Mouse (Mus musculus) left cerebral cortex, postnatal 25 days (tissue): Measurements from ENCODE around the gene Tpgs1. TPM values are rescaled to one million over a fixed set of nuclear protein-coding genes. Genes with fewer than 3 reads are reported as not detected.

Experiments used
- DNase-seq, 2 experiments: peaks; one replicate each; pipeline ENCODE4 v3.0.0; 2022; ENCODE audit warnings: low spot score in 2 of 2, mixed read lengths in 1 of 2
- intact Hi-C: fragments of 180-260 bp; cut with DNase I; formaldehyde crosslinking; loops from one replicate; pipeline ENCODE4 v1.15.1; 2025
- total RNA-seq, 2 experiments: library from RNA; stranded (reverse); gene quantifications; 2 replicates each; pipeline ENCODE4 v1.2.3; 2021

Gene Tpgs1
- total RNA-seq, 2 experiments from 2014 or later, result 82.0 to 82.8 TPM

- no peak for DNase-seq
Observed at GRCm38 (mm10) chr10:79706406-79707094, 37.4 kb downstream of the Tpgs1 start.

GRCm38 (mm10) chr10:79707162-79707561, 38.0 kb downstream of the Tpgs1 start:
- intact Hi-C loops, result no loop called here
- DNase-seq, result no peak

More at GRCm38 (mm10) chr10:79706406-79707094, 37.4 kb downstream of the Tpgs1 start:
- intact Hi-C loops, result no loop called here

- intact Hi-C loops, result no loop called here
- DNase-seq, result no peak
Observed at GRCm38 (mm10) chr10:79707759-79708158, 38.6 kb downstream of the Tpgs1 start.

- intact Hi-C loops, result no loop called here
- DNase-seq, result no peak
Observed at GRCm38 (mm10) chr10:79708668-79709067, 39.5 kb downstream of the Tpgs1 start.

GRCm38 (mm10) chr10:79709307-79709706, 40.1 kb downstream of the Tpgs1 start:
- no peak for DNase-seq
- intact Hi-C loops, result no loop called here

GRCm38 (mm10) chr10:79712029-79712428, 42.9 kb downstream of the Tpgs1 start:
- intact Hi-C loops, result no loop called here
- DNase-seq, result no peak

- intact Hi-C loops, result no loop called here
- DNase-seq, result peak; percentile 73 to 84
Observed at GRCm38 (mm10) chr10:79712499-79713126, 43.4 kb downstream of the Tpgs1 start.

GRCm38 (mm10) chr10:79713163-79713562, 44.0 kb downstream of the Tpgs1 start:
- intact Hi-C loops, result no loop called here
- DNase-seq, result no peak

- DNase-seq, result no peak
- intact Hi-C loops, result no loop called here
Observed at GRCm38 (mm10) chr10:79714996-79715395, 45.8 kb downstream of the Tpgs1 start.

GRCm38 (mm10) chr10:79716254-79716987, 47.3 kb downstream of the Tpgs1 start, which contains the start of gene Hcn2:
Gene Hcn2, plus strand, starts transcription at chr10:79716634.
- intact Hi-C loops, result no loop called here
- no peak for DNase-seq

- intact Hi-C loops, result no loop called here
- peak; percentile 61 to 66 for DNase-seq
Observed at GRCm38 (mm10) chr10:79716988-79717355, 47.8 kb downstream of the Tpgs1 start.

- DNase-seq, result no peak
Observed at GRCm38 (mm10) chr10:79717640-79718357, 48.6 kb downstream of the Tpgs1 start.

GRCm38 (mm10) chr10:79721089-79721488, 51.9 kb downstream of the Tpgs1 start:
- no peak for DNase-seq
- intact Hi-C loops, result loop anchor here (5.0 kb wide), 1 partner anchor 101 kb away; the partner anchor contains the start of gene Misp

More at GRCm38 (mm10) chr10:79717640-79718357, 48.6 kb downstream of the Tpgs1 start:
- intact Hi-C loops, result no loop called here

GRCm38 (mm10) chr10:79723047-79723446, 53.9 kb downstream of the Tpgs1 start:
- DNase-seq, result no peak
- intact Hi-C loops, result loop anchor here (5.0 kb wide), 1 partner anchor 99 kb away; the partner anchor contains the start of gene Misp

GRCm38 (mm10) chr10:79723692-79724091, 54.5 kb downstream of the Tpgs1 start:
- intact Hi-C loops, result loop anchor here (5.0 kb wide), 1 partner anchor 99 kb away; the partner anchor contains the start of gene Misp

More at GRCm38 (mm10) chr10:79723692-79724091, 54.5 kb downstream of the Tpgs1 start:
- no peak for DNase-seq

Other genes with a start within 250 kb of the Tpgs1 start
- not detected for gene Vmn2r83, start 200.6 kb upstream of the Tpgs1 start, total RNA-seq
- gene Plpp2, start 135.6 kb upstream of the Tpgs1 start, total RNA-seq, result 1 to 10 TPM; 2.3 to 4.3 TPM
- gene Mier2, start 114.2 kb upstream of the Tpgs1 start, total RNA-seq, result 10 to 100 TPM; 48.2 to 48.4 TPM
- gene Theg, start 82.0 kb upstream of the Tpgs1 start, total RNA-seq, result not detected
- 10 to 100 TPM; 15.2 to 18.6 TPM for gene C2cd4c, start 55.3 kb upstream of the Tpgs1 start, total RNA-seq
- gene Shc2, start 31.5 kb upstream of the Tpgs1 start, total RNA-seq, result 10 to 100 TPM; 42.2 to 44.4 TPM
- under 1 TPM; 0.34 to 0.57 TPM for gene Odf3l2, start 23.6 kb upstream of the Tpgs1 start, total RNA-seq
- gene Madcam1, start 4.8 kb upstream of the Tpgs1 start, total RNA-seq, result not detected
- 10 to 100 TPM; 75.9 to 78.0 TPM for gene Cdc34, start 12.8 kb downstream of the Tpgs1 start, total RNA-seq
- gene Gzmm, start 19.7 kb downstream of the Tpgs1 start, total RNA-seq, result 1 to 10 TPM; 1.5 to 2.4 TPM
- 100 to 1,000 TPM; 650 to 673 TPM for gene Bsg, start 35.1 kb downstream of the Tpgs1 start, total RNA-seq
- gene Hcn2, start 47.3 kb downstream of the Tpgs1 start, total RNA-seq, result 100 to 1,000 TPM; 111 to 123 TPM
- 10 to 100 TPM; 42.1 to 45.7 TPM for gene Polrmt, start 77.2 kb downstream of the Tpgs1 start, total RNA-seq
- gene Fgf22, start 85.7 kb downstream of the Tpgs1 start, total RNA-seq, result 1 to 10 TPM; 2.8 to 4.0 TPM
- 10 to 100 TPM; 90.9 to 96.0 TPM for gene Rnf126, start 97.6 kb downstream of the Tpgs1 start, total RNA-seq
- 1 to 10 TPM; 2.2 to 2.4 TPM for gene Fstl3, start 107.9 kb downstream of the Tpgs1 start, total RNA-seq
- 1 to 10 TPM in 1 of 2 experiments, under 1 TPM in 1; 0.62 to 1.1 TPM for gene Prss57, start 121.6 kb downstream of the Tpgs1 start, total RNA-seq
- 100 to 1,000 TPM; 318 to 348 TPM for gene Palm, start 124.2 kb downstream of the Tpgs1 start, total RNA-seq
- 1 to 10 TPM in 1 of 2 experiments, under 1 TPM in 1; 0.62 to 1.7 TPM for gene Misp, start 151.6 kb downstream of the Tpgs1 start, total RNA-seq
- gene Ptbp1, start 185.1 kb downstream of the Tpgs1 start, total RNA-seq, result 10 to 100 TPM; 48.5 to 52.3 TPM
- gene Prtn3, start 205.1 kb downstream of the Tpgs1 start, total RNA-seq, result 1 to 10 TPM; 1.4 to 2.4 TPM
- 10 to 100 TPM; 51.1 to 53.3 TPM for gene Plppr3, start 205.3 kb downstream of the Tpgs1 start, total RNA-seq
- not detected for gene Elane, start 216.9 kb downstream of the Tpgs1 start, total RNA-seq
- gene Cfd, start 221.5 kb downstream of the Tpgs1 start, total RNA-seq, result not detected
- 10 to 100 TPM; 57.5 to 59.8 TPM for gene Med16, start 239.6 kb downstream of the Tpgs1 start, total RNA-seq
- gene Gm26602, start 241.5 kb downstream of the Tpgs1 start, total RNA-seq, result not detected
- gene Kiss1r, start 247.6 kb downstream of the Tpgs1 start, total RNA-seq, result 1 to 10 TPM; 7.1 to 7.8 TPM